Comparison of ENCODE assay signal across 14 mouse cellular contexts in the genomic region with DNA sequence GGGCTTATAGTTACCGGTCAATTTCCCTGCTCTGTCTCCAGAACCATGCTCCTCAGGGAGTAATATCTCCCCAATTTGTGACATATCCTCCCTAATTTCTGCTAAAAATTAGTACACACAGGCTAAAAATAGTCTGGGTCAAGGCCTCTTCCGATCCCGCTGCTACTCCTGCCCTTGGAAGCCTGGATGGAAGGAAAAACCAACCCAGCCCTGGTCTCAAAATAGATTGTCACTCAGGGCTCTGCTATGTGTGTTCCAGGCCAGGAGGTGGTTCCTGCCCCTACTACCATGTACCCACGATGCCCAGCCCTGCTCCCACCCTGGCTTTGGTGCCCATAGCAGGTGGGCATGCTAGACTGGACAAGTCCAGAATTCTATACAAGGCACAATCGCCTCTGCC. TPM values are rescaled to one million over a fixed set of nuclear protein-coding genes. Genes with fewer than 3 reads are reported as not detected.
DNase-seq lines count a peak whose midpoint lies in the region; ATAC-seq and TF ChIP-seq lines count a peak whose summit lies in the region.
"Had no signal": no experiment of that assay in that cellular context is flagged by ENCODE, and none has a peak within 500 bp of the region (broad histone marks: within the 10 kb centered on the region; RNA-seq: fewer than 3 reads in every experiment).

No protein-coding gene starts in this region.

- no peak overlapping the region for H3K9ac ChIP-seq in heart, embryonic 11.5 days (ENCODE audit: low read depth, low read length)
- no peak overlapping the region for H3K9ac ChIP-seq in liver, postnatal 0 days (replicated peaks)
- H3K9ac ChIP-seq in liver, embryonic 11.5 days (ENCODE audit: low read depth, low read length): no peak overlapping the region
- H3K9ac ChIP-seq in heart, embryonic 16.5 days (ENCODE audit: low read length): no peak overlapping the region
- no peak overlapping the region for H3K9ac ChIP-seq in neural tube, embryonic 15.5 days (replicated peaks)
- H3K9ac ChIP-seq: forebrain, postnatal 0 days; liver, embryonic 13.5 days had no signal

- H3K36me3 ChIP-seq in heart, embryonic 11.5 days (ENCODE audit: control insufficient read depth, insufficient read depth, low read length): no peaks in the 10 kb centered on the region
- no peaks in the 10 kb centered on the region for H3K36me3 ChIP-seq in liver, postnatal 0 days (replicated peaks; ENCODE audit: insufficient read depth, low read length)
- no peaks in the 10 kb centered on the region for H3K36me3 ChIP-seq in liver, embryonic 11.5 days (ENCODE audit: control insufficient read depth, insufficient read depth, low read length)
- no peaks in the 10 kb centered on the region for H3K36me3 ChIP-seq in heart, embryonic 16.5 days (ENCODE audit: control insufficient read depth, insufficient read depth)
- no peaks in the 10 kb centered on the region for H3K36me3 ChIP-seq in neural tube, embryonic 15.5 days
- H3K36me3 ChIP-seq: liver, embryonic 13.5 days had no signal

- H3K9me3 ChIP-seq in heart, embryonic 11.5 days (replicated peaks; ENCODE audit: control insufficient read depth, low read length): no peaks in the 10 kb centered on the region
- no peaks in the 10 kb centered on the region for H3K9me3 ChIP-seq in liver, postnatal 0 days (ENCODE audit: low read length)
- H3K9me3 ChIP-seq in liver, embryonic 11.5 days (ENCODE audit: control insufficient read depth, low read length): no peaks in the 10 kb centered on the region
- no peaks in the 10 kb centered on the region for H3K9me3 ChIP-seq in heart, embryonic 16.5 days (replicated peaks; ENCODE audit: control insufficient read depth, low read length)
- no peaks in the 10 kb centered on the region for H3K9me3 ChIP-seq in neural tube, embryonic 15.5 days (replicated peaks)
- H3K9me3 ChIP-seq: liver, embryonic 13.5 days had no signal

- H3K27ac ChIP-seq in heart, embryonic 11.5 days (ENCODE audit: low read depth, low read length): no peak overlapping the region
- H3K27ac ChIP-seq in liver, postnatal 0 days (ENCODE audit: low read depth): 0 out of 2 replicates have a peak overlapping the region, but pooled peaks have one; percentile 13
- no peak overlapping the region for H3K27ac ChIP-seq in liver, embryonic 11.5 days (ENCODE audit: low read depth, low read length)
- no peak overlapping the region for H3K27ac ChIP-seq in heart, embryonic 16.5 days (ENCODE audit: low read length)
- 0 out of 2 replicates have a peak overlapping the region, but pooled peaks have one; percentile 79 for H3K27ac ChIP-seq in neural tube, embryonic 15.5 days (replicated peaks)
- H3K27ac ChIP-seq: liver, embryonic 13.5 days had no signal

- H3K4me1 ChIP-seq in heart, embryonic 11.5 days (ENCODE audit: control insufficient read depth, insufficient read depth, low read length): peaks cover 5% of the 10 kb centered on the region
- H3K4me1 ChIP-seq in liver, postnatal 0 days (ENCODE audit: insufficient read depth): peaks cover 5% of the 10 kb centered on the region; the same call in 1 of the 2 replicates
- H3K4me1 ChIP-seq in liver, embryonic 11.5 days (replicated peaks; ENCODE audit: control insufficient read depth, insufficient read depth, low read length): peaks cover 2% of the 10 kb centered on the region; the same call in 1 of the 2 replicates
- H3K4me1 ChIP-seq in heart, embryonic 16.5 days (ENCODE audit: control insufficient read depth, insufficient read depth, low read length): peaks cover 8% of the 10 kb centered on the region
- peaks cover 33% of the 10 kb centered on the region for H3K4me1 ChIP-seq in neural tube, embryonic 15.5 days
- H3K4me1 ChIP-seq: liver, embryonic 13.5 days had no signal

- TF ChIP-seq EP300 in liver, postnatal 0 days (IDR thresholded peaks at IDR 0.05; ENCODE audit: low read depth): no peak

- H3K4me2 ChIP-seq in heart, embryonic 11.5 days: no peak overlapping the region
- no peak overlapping the region for H3K4me2 ChIP-seq in liver, postnatal 0 days (ENCODE audit: low read depth, low read length)
- H3K4me2 ChIP-seq in liver, embryonic 11.5 days: no peak overlapping the region
- no peak overlapping the region for H3K4me2 ChIP-seq in heart, embryonic 16.5 days (ENCODE audit: low read depth, low read length)
- H3K4me2 ChIP-seq in neural tube, embryonic 15.5 days: no peak overlapping the region
- H3K4me2 ChIP-seq: liver, embryonic 13.5 days had no signal

- TF ChIP-seq CTCF in liver, postnatal 0 days (IDR thresholded peaks at IDR 0.05; ENCODE audit: low read depth): no peak

- peak; percentile 60 to 69 for DNase-seq in heart, adult 18-20 months
- no peak for DNase-seq in liver, postnatal 0 days
- no peak for DNase-seq in liver, embryonic 11.5 days (ENCODE audit: low spot score)
- DNase-seq in thymus, postnatal 25 days: no peak
- DNase-seq: cerebellum, adult 9-11 months; forebrain, postnatal 0 days; liver, embryonic 13.5 days; lung, postnatal 4 days; spleen, adult 18-20 months had no signal

- WGBS in heart, embryonic 11.5 days (ENCODE audit: insufficient replicate concordance): 68% methylated on average over 5 of the region's 5 CpGs
- WGBS in liver, postnatal 0 days (ENCODE audit: insufficient replicate concordance): 79% methylated on average over 5 of the region's 5 CpGs
- 79% methylated on average over 5 of the region's 5 CpGs for WGBS in liver, embryonic 11.5 days
- 50% methylated on average over 5 of the region's 5 CpGs for whole genome bisulfite sequencing in heart, embryonic 16.5 days
- 86% methylated on average over 5 of the region's 5 CpGs for WGBS in neural tube, embryonic 15.5 days

- ATAC-seq in heart, embryonic 11.5 days (replicated peaks; ENCODE audit: insufficient number of reproducible peaks, low FRiP score, low TSS enrichment): no peak
- ATAC-seq in liver, postnatal 0 days: no peak
- no peak for ATAC-seq in liver, embryonic 11.5 days (replicated peaks; ENCODE audit: low FRiP score)
- ATAC-seq in heart, embryonic 16.5 days (replicated peaks; ENCODE audit: extremely low read depth, insufficient read depth, low FRiP score): peak; percentile 68; the same call in 1 of the 2 replicates
- ATAC-seq in neural tube, embryonic 15.5 days (ENCODE audit: low FRiP score): no peak
- ATAC-seq: forebrain, postnatal 0 days; intestine, postnatal 0 days had no signal

- no peaks in the 10 kb centered on the region for H3K27me3 ChIP-seq in heart, embryonic 11.5 days (ENCODE audit: control insufficient read depth, insufficient read depth, low read length)
- H3K27me3 ChIP-seq in liver, postnatal 0 days (ENCODE audit: insufficient read depth, low read length): no peaks in the 10 kb centered on the region
- no peaks in the 10 kb centered on the region for H3K27me3 ChIP-seq in liver, embryonic 11.5 days (replicated peaks; ENCODE audit: control insufficient read depth, insufficient read depth, low read length)
- H3K27me3 ChIP-seq in heart, embryonic 16.5 days (ENCODE audit: control insufficient read depth, insufficient read depth, low read length): no peaks in the 10 kb centered on the region
- H3K27me3 ChIP-seq in neural tube, embryonic 15.5 days (replicated peaks): no peaks in the 10 kb centered on the region
- H3K27me3 ChIP-seq: CH12.LX; liver, embryonic 13.5 days had no signal

- H3K4me3 ChIP-seq in heart, embryonic 11.5 days (ENCODE audit: low read depth, low read length): no peak overlapping the region
- no peak overlapping the region for H3K4me3 ChIP-seq in liver, postnatal 0 days (ENCODE audit: low read depth, low read length)
- H3K4me3 ChIP-seq in liver, embryonic 11.5 days (ENCODE audit: low read depth, low read length): no peak overlapping the region
- no peak overlapping the region for H3K4me3 ChIP-seq in heart, embryonic 16.5 days (ENCODE audit: low read length)
- no peak overlapping the region for H3K4me3 ChIP-seq in neural tube, embryonic 15.5 days (replicated peaks)
- H3K4me3 ChIP-seq: liver, embryonic 13.5 days had no signal

RNA-seq across cellular contexts. Expression of a gene that starts 17.2 kb away (rescaled TPM):
- total RNA-seq in heart, adult 18-20 months (2021): 1 to 10 TPM; 3.8 to 3.9 TPM
- 7.6 and 8.1 TPM in 2 replicates for polyA plus RNA-seq in heart, embryonic 11.5 days (2014; fragmentation: Nextera tagmentation; extraction: Ambion mirVana)
- polyA plus RNA-seq in liver, postnatal 0 days (2015; fragmentation: Nextera tagmentation; extraction: Ambion mirVana): 3.9 and 4.2 TPM in 2 replicates
- 7.8 and 8.4 TPM in 2 replicates for polyA plus RNA-seq in liver, embryonic 11.5 days (2014; fragmentation: Nextera tagmentation; extraction: Ambion mirVana)
- 5.4 and 5.8 TPM in 2 replicates for polyA plus RNA-seq in heart, embryonic 16.5 days (2015; fragmentation: Nextera tagmentation; extraction: Ambion mirVana)
- polyA plus RNA-seq in neural tube, embryonic 15.5 days (2015; fragmentation: Nextera tagmentation; extraction: Ambion mirVana): 25.6 and 29.9 TPM in 2 replicates

RNA-seq across cellular contexts. Expression of a gene that starts 51.7 kb away (rescaled TPM):
- 10 to 100 TPM; 10.9 to 11.7 TPM for total RNA-seq in heart, adult 18-20 months (2021)
- polyA plus RNA-seq in heart, embryonic 11.5 days (2014; fragmentation: Nextera tagmentation; extraction: Ambion mirVana): 23.2 and 25.9 TPM in 2 replicates
- 10.2 and 11.1 TPM in 2 replicates for polyA plus RNA-seq in liver, postnatal 0 days (2015; fragmentation: Nextera tagmentation; extraction: Ambion mirVana)
- polyA plus RNA-seq in liver, embryonic 11.5 days (2014; fragmentation: Nextera tagmentation; extraction: Ambion mirVana): 38.0 and 39.7 TPM in 2 replicates
- 23.6 and 26.8 TPM in 2 replicates for polyA plus RNA-seq in heart, embryonic 16.5 days (2015; fragmentation: Nextera tagmentation; extraction: Ambion mirVana)
- polyA plus RNA-seq in neural tube, embryonic 15.5 days (2015; fragmentation: Nextera tagmentation; extraction: Ambion mirVana): 50.0 and 50.2 TPM in 2 replicates

RNA-seq across cellular contexts. Expression of a gene that starts 51.8 kb away (rescaled TPM):
- 10 to 100 TPM; 19.7 to 22.0 TPM for total RNA-seq in heart, adult 18-20 months (2021)
- polyA plus RNA-seq in heart, embryonic 11.5 days (2014; fragmentation: Nextera tagmentation; extraction: Ambion mirVana): 44.3 and 45.6 TPM in 2 replicates
- 23.6 and 24.2 TPM in 2 replicates for polyA plus RNA-seq in liver, postnatal 0 days (2015; fragmentation: Nextera tagmentation; extraction: Ambion mirVana)
- 60.0 and 70.0 TPM in 2 replicates for polyA plus RNA-seq in liver, embryonic 11.5 days (2014; fragmentation: Nextera tagmentation; extraction: Ambion mirVana)
- 34.7 and 42.1 TPM in 2 replicates for polyA plus RNA-seq in heart, embryonic 16.5 days (2015; fragmentation: Nextera tagmentation; extraction: Ambion mirVana)
- polyA plus RNA-seq in neural tube, embryonic 15.5 days (2015; fragmentation: Nextera tagmentation; extraction: Ambion mirVana): 66.6 and 70.5 TPM in 2 replicates

Comparison
In these comparisons a context has a peak if more than half of its experiments do, and no peak if none do; other contexts are left out.
1. H3K27ac ChIP-seq: peak in liver, postnatal 0 days (single experiment) and neural tube, embryonic 15.5 days (single experiment); none in heart, embryonic 11.5 days (single experiment), liver, embryonic 11.5 days (single experiment) and heart, embryonic 16.5 days (single experiment).
2. DNase-seq: peak in heart, adult 18-20 months (2 of 2); none in liver, postnatal 0 days (single experiment), liver, embryonic 11.5 days (single experiment) and thymus, postnatal 25 days (single experiment).